Mouse (Mus musculus) heart, postnatal 14 days (tissue): ENCODE measurements around the gene Slc26a10. TPM values are rescaled to one million over a fixed set of nuclear protein-coding genes. Genes with fewer than 3 reads are reported as not detected.

Experiments used
- DNase-seq, 2 experiments: peaks; one replicate each; pipeline ENCODE4 v3.0.0; 2021 to 2022
- intact Hi-C: fragments of 180-260 bp; cut with DNase I; formaldehyde crosslinking; loops from one replicate; pipeline ENCODE4 v1.15.1; 2025
- total RNA-seq, 2 experiments: library from RNA; stranded (reverse); gene quantifications; 2 replicates each; pipeline ENCODE4 v1.2.3; 2021

Gene Slc26a10
- total RNA-seq, 2 experiments from 2014 or later, result 45.5 to 66.9 TPM

DNA sequence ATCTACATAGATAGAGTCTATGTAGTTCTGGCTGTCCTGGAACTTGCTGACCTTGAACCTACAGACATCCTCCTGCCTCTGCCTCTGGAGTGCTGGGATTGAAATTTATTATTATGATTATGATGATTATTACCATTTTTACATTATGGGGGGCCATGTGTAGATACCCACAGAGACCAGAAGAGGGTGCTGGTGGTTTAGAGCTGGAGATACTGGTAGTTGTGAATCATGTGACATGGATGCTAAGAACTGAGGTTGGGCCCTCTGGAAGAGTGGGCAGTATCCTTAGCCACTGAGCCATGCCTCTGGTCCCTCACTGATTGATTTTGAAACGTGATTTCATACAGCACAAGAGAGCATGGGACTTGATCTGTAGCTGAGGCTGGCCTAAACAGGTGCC lies 6.0 kb upstream of the Slc26a10 start:
- intact Hi-C loops, result no loop called here
- no peak for DNase-seq

- intact Hi-C loops, result no loop called here
- DNase-seq, result no peak
Measured at GRCm38 (mm10) chr10:127185506-127185905, 5.1 kb upstream of the Slc26a10 start.

GRCm38 (mm10) chr10:127185101-127185500 lies 4.7 kb upstream of the Slc26a10 start:
- no peak for DNase-seq
- intact Hi-C loops, result no loop called here

DNA sequence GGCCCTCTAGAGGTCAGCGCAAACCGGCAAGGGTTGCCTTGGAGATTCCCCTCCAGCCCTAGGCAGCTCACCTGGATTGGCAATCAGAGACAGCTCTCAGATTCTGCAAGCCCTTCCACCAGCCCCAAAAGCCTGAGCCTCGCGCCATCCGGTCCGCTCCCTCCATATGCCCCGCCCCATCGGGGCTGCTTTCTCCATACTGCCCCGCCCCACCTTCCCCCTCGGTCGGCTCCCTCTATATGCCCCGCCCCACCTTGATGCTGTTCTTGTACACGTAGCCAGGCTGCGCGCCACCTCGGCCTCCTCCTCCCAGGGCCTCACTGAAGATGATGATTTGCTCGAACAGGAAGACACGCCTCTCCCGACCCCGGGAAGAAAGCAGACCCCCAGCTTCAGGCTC lies 3.3 kb upstream of the Slc26a10 start:
- intact Hi-C loops, result no loop called here
- DNase-seq, result peak in 1 of 2 experiments; percentile 47

GRCm38 (mm10) chr10:127182624-127183023 lies 2.2 kb upstream of the Slc26a10 start:
- no peak for DNase-seq
- intact Hi-C loops, result no loop called here

DNA sequence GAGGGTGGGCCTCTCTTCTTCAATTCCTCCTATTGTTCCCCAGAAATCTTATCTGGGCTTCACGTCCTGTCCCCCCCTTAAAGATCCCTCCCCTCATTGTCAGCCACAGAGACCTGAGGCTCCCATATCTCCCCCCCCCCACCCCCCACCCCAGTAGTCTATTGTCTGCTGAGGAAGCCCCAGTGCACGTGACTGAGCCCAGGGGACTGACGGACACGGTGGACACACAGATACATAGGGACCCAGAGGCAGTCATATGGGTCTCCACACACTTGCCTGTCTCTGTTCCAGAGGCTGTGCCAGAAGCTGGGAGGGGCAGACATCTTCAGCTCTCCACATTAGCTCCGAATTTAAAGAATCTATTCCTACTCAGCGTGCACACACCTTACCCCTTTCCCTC lies 1.1 kb upstream of the Slc26a10 start:
- DNase-seq, result peak in 1 of 2 experiments; percentile 54
- intact Hi-C loops, result no loop called here

DNA sequence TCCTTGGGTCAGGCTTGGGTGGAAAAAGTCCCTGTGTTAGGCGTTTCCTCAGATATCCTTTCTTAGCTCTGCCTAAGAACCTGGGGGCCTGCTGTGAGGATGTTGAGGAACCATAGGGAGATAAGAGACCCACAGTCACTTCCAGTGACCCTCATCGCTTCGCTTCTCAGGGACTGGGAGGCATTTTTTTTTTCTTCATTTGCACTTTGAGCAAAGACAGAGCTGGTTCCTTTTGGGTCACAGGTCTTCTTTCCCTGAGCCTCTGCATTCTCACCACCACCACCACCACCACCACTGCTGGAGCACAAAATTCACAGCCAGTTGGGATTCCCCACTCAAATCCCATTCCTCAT lies 226 bp upstream of the Slc26a10 start:
- intact Hi-C loops, result loop anchor here (1.0 kb wide), 1 partner anchor 48 kb away; no protein-coding TSS in a partner anchor
- DNase-seq, result no peak

GRCm38 (mm10) chr10:127178286-127179027 lies 2.0 kb downstream of the Slc26a10 start:
- intact Hi-C loops, result loop anchor here (2.0 kb wide), 1 partner anchor 16 kb away; the partner anchor contains the start of gene Dtx3
- DNase-seq, result peak in 1 of 2 experiments; percentile 19

GRCm38 (mm10) chr10:127177719-127178118 lies 2.7 kb downstream of the Slc26a10 start:
- peak; percentile 81 to 88 for DNase-seq
- intact Hi-C loops, result loop anchor here (1.0 to 2.0 kb wide), 2 partner anchors 17 to 50 kb away; partner anchors contain the start of gene Dtx3

GRCm38 (mm10) chr10:127177235-127177634 lies 3.2 kb downstream of the Slc26a10 start:
- no peak for DNase-seq

GRCm38 (mm10) chr10:127176756-127177155 lies 3.7 kb downstream of the Slc26a10 start:
- intact Hi-C loops, result loop anchor here (1.0 kb wide), 1 partner anchor 51 kb away; no protein-coding TSS in a partner anchor
- no peak for DNase-seq

More at GRCm38 (mm10) chr10:127177235-127177634, 3.2 kb downstream of the Slc26a10 start:
- intact Hi-C loops, result loop anchor here (1.0 kb wide), 1 partner anchor 50 kb away; no protein-coding TSS in a partner anchor

DNA sequence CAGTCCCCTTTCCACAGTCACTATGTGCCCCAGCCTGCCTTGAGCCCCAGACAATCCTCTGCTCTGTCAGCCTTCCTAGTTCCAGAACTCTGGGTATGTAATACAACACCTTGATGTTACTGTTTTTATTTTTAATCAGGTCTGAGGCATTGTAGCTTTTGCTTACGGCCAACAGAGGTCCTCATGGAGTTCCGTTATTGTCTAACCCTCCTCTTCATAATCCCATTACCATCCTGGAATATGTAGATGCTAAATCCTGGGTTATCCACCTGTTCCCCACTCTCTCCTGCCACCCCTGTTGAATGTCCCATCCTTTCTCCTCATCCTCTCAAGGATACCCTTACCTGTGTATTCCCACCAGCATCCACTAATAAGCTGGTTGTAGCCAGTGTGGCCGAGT lies 4.2 kb downstream of the Slc26a10 start:
- intact Hi-C loops, result no loop called here
- DNase-seq, result no peak

DNA sequence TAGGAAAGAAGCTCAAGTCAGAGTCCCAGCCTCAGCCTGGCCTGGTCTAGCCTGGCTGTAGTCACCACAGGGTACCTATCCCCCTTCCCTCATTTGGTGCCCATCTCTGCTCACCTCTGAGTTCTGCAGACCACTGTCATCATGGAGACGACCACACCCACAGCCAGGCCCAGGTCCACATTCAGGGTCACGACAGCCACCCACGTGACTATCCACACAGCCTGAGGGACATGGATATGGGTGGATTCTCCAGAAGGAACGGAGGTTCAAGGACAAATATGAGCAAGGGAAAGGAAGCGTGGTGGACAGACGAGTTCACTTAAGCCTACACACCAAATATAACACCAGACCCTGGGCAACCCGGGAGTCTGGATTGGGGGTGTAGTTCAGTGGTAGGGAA lies 6.3 kb downstream of the Slc26a10 start:
- no peak for DNase-seq
- intact Hi-C loops, result no loop called here

GRCm38 (mm10) chr10:127173148-127174065 lies 7.0 kb downstream of the Slc26a10 start:
- intact Hi-C loops, result no loop called here

GRCm38 (mm10) chr10:127171631-127172200 lies 8.7 kb downstream of the Slc26a10 start:
- intact Hi-C loops, result no loop called here
- peak in 1 of 2 experiments; percentile 8 for DNase-seq

More at GRCm38 (mm10) chr10:127173148-127174065, 7.0 kb downstream of the Slc26a10 start:
- no peak for DNase-seq

DNA sequence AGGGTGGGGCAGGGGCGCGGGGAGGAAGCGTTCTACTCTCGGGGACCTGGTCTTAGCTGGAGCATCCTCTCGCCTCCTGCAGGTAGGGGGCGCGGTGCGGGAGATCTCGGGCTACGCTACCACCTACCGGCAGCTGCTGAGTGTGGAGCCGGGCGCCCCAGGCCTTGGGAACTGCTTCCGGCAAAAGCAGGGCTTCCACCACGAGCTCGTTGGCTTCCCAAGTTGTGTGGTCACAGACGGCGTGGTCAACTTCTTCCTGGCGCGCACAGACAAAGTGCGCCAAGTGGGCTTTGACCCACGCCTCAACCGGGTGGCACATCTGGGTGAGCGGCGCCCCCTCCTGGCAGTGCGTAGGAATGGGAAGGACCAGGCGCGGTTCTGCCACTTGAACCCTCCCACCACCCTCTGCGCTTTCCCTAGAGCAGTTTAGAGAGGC lies 9.6 kb downstream of the Slc26a10 start:
- peak; percentile 79 to 82 for DNase-seq
- intact Hi-C loops, result no loop called here

- intact Hi-C loops, result no loop called here
- DNase-seq, result peak in 1 of 2 experiments; percentile 37
Measured at GRCm38 (mm10) chr10:127170002-127170401, 10.4 kb downstream of the Slc26a10 start.

GRCm38 (mm10) chr10:127167614-127168192 lies 12.7 kb downstream of the Slc26a10 start:
- no peak for DNase-seq
- intact Hi-C loops, result loop anchor here (5.0 kb wide), 1 partner anchor 40 kb away; no protein-coding TSS in a partner anchor

GRCm38 (mm10) chr10:127166771-127167613 lies 13.5 kb downstream of the Slc26a10 start:
- intact Hi-C loops, result loop anchor here (5.0 kb wide), 1 partner anchor 40 kb away; no protein-coding TSS in a partner anchor
- no peak for DNase-seq
